Mouse (Mus musculus) spleen, adult 2 months (tissue): Measurements from ENCODE around the gene C1qtnf5. TPM values are rescaled to one million over a fixed set of nuclear protein-coding genes. Genes with fewer than 3 reads are reported as not detected.

Source experiments
- DNase-seq, 2 experiments: peaks; one replicate each; pipeline versions ENCODE4 v3.0.0 to v3.0.0-alpha.2; 2012 to 2021; ENCODE audit warnings: low spot score in 2 of 2, low read depth in 1 of 2
- H3K27ac ChIP-seq: fragments of 200-500 bp; 2 replicates; pipeline ENCODE4 v1.5.1; 2012; ENCODE audit warnings: low read length, inconsistent platforms; ENCODE audit not compliant: insufficient read depth
- H3K27me3 ChIP-seq: fragments of 200-500 bp; 2 replicates; pipeline ENCODE4 v1.6.1; 2012; ENCODE audit warnings: mild to moderate bottlenecking, moderate library complexity, low read length, inconsistent platforms; ENCODE audit not compliant: control insufficient read depth, insufficient read depth
- H3K36me3 ChIP-seq: fragments of 200-500 bp; 2 replicates; pipeline ENCODE4 v1.6.1; 2012; ENCODE audit warnings: mild to moderate bottlenecking, low read length, inconsistent platforms; ENCODE audit not compliant: control insufficient read depth, insufficient read depth
- H3K4me1 ChIP-seq: fragments of 200-500 bp; 2 replicates; pipeline ENCODE4 v1.6.1; 2011; ENCODE audit warnings: inconsistent platforms; ENCODE audit not compliant: control insufficient read depth, insufficient read depth, insufficient read length
- H3K4me3 ChIP-seq: fragments of 200-500 bp; 2 replicates; pipeline ENCODE4 v1.5.1; 2011; ENCODE audit warnings: mild to moderate bottlenecking, inconsistent platforms; ENCODE audit not compliant: insufficient read depth, insufficient read length; ENCODE audit errors: extremely low read depth
- CTCF ChIP-seq: fragments of 200-500 bp; IDR thresholded peaks from 2 replicates; pipeline ENCODE4 v1.5.1; 2011; ENCODE audit warnings: mild to moderate bottlenecking, inconsistent platforms; ENCODE audit not compliant: insufficient read depth, insufficient read length, insufficient replicate concordance; ENCODE audit errors: extremely low read depth
- POLR2A ChIP-seq: fragments of 200-500 bp; IDR thresholded peaks from 2 replicates; pipeline ENCODE4 v1.6.1; 2011; ENCODE audit warnings: low read depth, low read length, inconsistent platforms
- WGBS: fragments of 180-500 bp; shearing (Covaris S2); methylation state at CpG from one replicate; pipeline ENCODE4 v1.1.7; 2018; 5-methylcytosine and 5-hydroxymethylcytosine counted together
- polyA plus RNA-seq: library from polyadenylated mRNA; depleted of rRNA; stranded (reverse); fragments of >200 nt; gene quantifications from 2 replicates; pipeline ENCODE4 v1.2.3, GENCODE M21; 2012

Gene C1qtnf5
- polyA plus RNA-seq, 1 experiment = 8.2 TPM

DNA sequence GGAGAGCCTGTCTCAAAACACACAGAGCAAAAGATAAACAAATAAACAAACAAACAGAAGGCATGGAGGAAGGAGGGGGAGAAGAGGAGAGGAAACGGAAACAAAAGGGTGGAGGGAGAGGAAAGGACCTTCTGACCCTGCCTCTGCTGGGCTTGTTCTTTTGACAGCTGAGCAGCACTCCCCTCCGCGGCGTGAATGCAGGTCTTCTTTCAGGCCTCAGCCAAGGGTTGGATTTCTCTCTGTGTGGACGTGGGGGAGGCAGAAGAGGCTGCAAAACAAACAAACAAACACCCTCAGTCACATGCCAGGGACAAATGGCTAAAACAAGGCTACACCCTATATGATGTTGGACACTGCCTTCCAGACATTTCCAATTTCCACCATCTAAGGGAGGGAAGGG lies 18.0 kb downstream of the C1qtnf5 start:
- H3K27me3 ChIP-seq = no peaks in the 10 kb centered on the region
- peaks cover 5% of the 10 kb centered on the region; the same call in 1 of the 2 replicates for H3K4me1 ChIP-seq
- no peak for DNase-seq
- no peak overlapping the region for H3K27ac ChIP-seq
- WGBS = 76% methylated on average over 5 of the region's 5 CpGs
- no peaks in the 10 kb centered on the region for H3K36me3 ChIP-seq
- H3K4me3 ChIP-seq = no peak overlapping the region
- TF ChIP-seq CTCF (no peak), POLR2A (no peak)

GRCm38 (mm10) chr9:44125546-44126428 lies 18.7 kb downstream of the C1qtnf5 start:
- WGBS = 41% methylated on average over 18 of the region's 18 CpGs
- Histone ChIP-seq H3K27me3 (no peaks in the 10 kb centered on the region), H3K36me3 (no peaks in the 10 kb centered on the region), H3K27ac (no peak overlapping the region), H3K4me3 (no peak overlapping the region), H3K4me1 (peaks cover 10% of the 10 kb centered on the region; the same call in 1 of the 2 replicates)
- peak; percentile 65 to 80 for DNase-seq
- TF ChIP-seq CTCF (peak; percentile 83; the same call in 1 of the 2 replicates), POLR2A (no peak)

DNA sequence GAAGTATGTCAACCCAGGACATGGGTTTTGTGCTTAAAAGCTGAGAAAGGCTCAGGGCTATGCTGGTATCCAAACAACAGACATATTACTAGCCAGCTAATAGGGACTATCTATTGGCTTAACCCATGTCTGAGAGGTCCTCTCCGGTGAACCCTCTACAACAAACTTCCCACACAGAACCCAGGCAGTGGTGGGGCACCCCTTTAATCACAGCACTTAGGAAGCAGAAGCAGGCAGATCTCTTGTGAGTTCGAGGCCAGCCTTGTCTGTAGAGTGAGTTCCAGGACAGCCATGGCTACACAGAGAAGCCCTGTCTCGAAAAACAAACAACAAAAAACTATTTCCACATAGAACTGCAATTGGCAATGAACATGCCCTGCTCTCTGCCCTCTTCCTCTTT lies 19.7 kb downstream of the C1qtnf5 start:
- DNase-seq = no peak
- TF ChIP-seq CTCF = no peak
- no peak for TF ChIP-seq POLR2A
- WGBS = 71% methylated on average over 3 of the region's 3 CpGs
- H3K36me3 ChIP-seq = no peaks in the 10 kb centered on the region
- no peak overlapping the region for H3K4me3 ChIP-seq
- H3K27ac ChIP-seq = no peak overlapping the region
- H3K4me1 ChIP-seq = peaks cover 13% of the 10 kb centered on the region; the same call in 1 of the 2 replicates
- H3K27me3 ChIP-seq = no peaks in the 10 kb centered on the region

GRCm38 (mm10) chr9:44127351-44127801 lies 20.3 kb downstream of the C1qtnf5 start:
- DNase-seq = no peak
- H3K4me1 ChIP-seq = peaks cover 13% of the 10 kb centered on the region; the same call in 1 of the 2 replicates
- no peaks in the 10 kb centered on the region for H3K27me3 ChIP-seq
- no peak overlapping the region for H3K4me3 ChIP-seq
- H3K36me3 ChIP-seq = no peaks in the 10 kb centered on the region
- H3K27ac ChIP-seq = no peak overlapping the region
- WGBS = 78% methylated on average over 3 of the region's 3 CpGs
- no peak for TF ChIP-seq CTCF
- TF ChIP-seq POLR2A = no peak

- TF ChIP-seq CTCF = no peak
- TF ChIP-seq POLR2A = no peak
- DNase-seq = no peak
- 13% methylated on average over 9 of the region's 9 CpGs for WGBS
- Histone ChIP-seq H3K36me3 (no peaks in the 10 kb centered on the region), H3K4me3 (peak overlapping the region; percentile 52), H3K27me3 (peaks cover 6% of the 10 kb centered on the region), H3K4me1 (peaks cover 13% of the 10 kb centered on the region; the same call in 1 of the 2 replicates), H3K27ac (peak overlapping the region; percentile 50)
These were observed 22.6 kb downstream of the C1qtnf5 start for GRCm38 (mm10) chr9:44129633-44130032.

DNA sequence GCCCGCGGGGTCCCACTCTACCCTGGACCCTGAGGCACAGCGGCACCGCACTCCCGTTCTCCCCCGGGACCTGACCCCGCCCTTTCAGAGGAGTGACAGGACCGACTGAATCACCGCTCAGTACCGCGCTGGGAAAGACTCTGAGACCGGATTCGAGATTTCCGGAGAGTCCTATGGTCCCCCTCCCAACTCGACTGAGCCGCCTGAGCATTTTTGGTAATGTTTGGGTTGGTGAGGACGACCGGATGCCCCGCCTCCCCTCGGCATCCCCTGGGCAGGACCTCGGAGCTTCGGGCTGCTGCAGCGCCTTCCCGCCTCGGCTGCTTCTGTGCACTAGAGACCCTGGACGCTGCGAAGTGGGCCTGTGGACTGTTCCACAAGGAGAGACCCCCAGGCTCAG lies 23.0 kb downstream of the C1qtnf5 start:
- Histone ChIP-seq H3K4me1 (peaks cover 16% of the 10 kb centered on the region), H3K27me3 (peaks cover 8% of the 10 kb centered on the region), H3K27ac (peak overlapping the region; percentile 68), H3K4me3 (peak overlapping the region; percentile 52), H3K36me3 (no peaks in the 10 kb centered on the region)
- WGBS = under 1% methylated on average over 27 of the region's 27 CpGs
- DNase-seq = peak; percentile 43 to 78
- TF ChIP-seq CTCF (no peak), POLR2A (0 out of 2 replicates have a peak, but pooled peaks have one; percentile 5)
